Mouse (Mus musculus) neutrophil, adult 65 days (primary cell): ENCODE measurements around the gene Mgrn1. TPM values are rescaled to one million over a fixed set of nuclear protein-coding genes. Genes with fewer than 3 reads are reported as not detected.

Experiments used
- total RNA-seq: library from RNA; stranded (reverse); gene quantifications from 2 replicates; pipeline ENCODE4 v1.2.4, GENCODE M21; 2023

Mgrn1 gene
- 55.0 and 72.6 TPM in 2 replicates for total RNA-seq

DNA sequence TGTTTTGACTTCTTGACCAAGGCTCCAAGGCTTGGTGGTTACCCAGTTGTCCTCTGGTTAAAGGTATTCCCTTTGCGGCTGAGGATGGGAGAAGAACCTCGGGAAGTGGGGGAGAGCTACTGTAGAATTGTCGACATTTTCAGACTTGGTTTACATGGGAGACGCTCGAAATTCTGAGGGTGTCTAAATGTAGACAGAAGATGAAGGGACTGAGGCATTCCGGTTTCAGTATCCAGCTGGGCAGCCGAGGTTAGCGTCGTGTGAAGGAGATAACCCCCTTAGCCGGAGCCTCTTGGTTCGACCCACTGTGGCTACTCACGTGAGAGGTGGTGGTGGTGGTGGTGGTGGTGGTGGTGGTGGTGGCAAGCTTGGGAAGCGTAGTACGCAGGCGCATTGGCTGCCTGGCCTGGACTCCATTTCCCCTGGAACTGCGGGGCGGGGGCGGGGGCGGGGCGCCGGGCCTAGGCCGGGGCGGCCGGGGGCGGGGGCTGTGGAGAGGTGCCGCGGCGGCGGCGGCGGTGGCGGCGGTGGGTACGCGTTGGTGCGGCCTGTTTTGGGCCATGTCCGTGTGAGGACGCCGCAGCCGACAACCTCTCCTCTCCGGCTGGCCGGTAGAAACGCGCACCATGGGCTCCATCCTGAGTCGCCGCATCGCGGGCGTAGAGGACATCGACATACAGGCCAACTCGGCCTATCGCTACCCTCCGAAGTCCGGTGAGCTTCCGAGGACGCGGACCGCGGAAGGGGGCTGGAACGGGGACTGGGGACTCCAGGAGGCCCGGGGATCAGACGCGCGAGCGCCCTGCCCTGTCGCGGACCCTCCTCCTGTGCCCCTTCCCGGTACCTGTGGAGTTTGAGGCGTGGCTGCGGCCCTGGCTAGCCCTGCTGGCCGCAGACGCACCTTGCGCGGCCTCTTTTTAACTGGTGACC lies at the start of gene Mgrn1:
Gene Mgrn1 (plus strand): TSS at position 490 of the 930 bp plus-strand sequence.

DNA sequence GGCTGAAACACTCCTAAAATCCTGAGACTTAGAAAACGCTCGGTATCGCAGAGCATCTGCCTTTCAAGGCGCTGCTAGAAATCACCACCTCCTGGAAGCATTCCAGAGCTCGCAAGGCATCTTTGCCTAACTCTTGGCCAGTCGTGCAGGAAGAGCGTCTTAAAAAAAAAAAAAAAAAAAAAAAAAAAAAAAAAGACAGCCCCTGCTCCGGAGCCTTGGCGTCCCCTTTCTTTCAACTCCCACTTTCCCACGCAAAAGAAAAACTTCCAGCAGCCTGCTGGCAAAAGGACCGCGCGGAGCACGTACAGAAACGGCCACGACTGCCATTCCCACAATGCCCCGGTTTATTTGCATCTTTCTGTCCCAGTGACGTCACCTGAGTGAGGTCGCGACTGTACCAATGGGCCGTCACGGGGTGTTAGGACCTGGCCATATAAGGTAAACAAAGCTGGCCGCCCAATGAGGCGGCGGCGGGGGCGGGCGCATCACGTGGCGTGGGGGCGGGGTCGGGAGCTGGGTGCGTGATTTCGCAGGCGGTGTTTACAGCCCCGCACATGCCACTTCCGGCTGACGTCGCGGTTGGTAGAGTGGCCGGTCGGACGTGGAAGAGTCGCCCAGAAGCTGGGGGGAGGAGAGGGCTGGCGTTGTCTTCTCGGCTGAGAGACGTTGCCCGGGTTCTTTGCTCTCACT lies 5.8 kb upstream of the Mgrn1 start, which contains the start of gene Ubald1:
Gene Ubald1 (minus strand): TSS at position 180 of the 690 bp plus-strand sequence.

DNA sequence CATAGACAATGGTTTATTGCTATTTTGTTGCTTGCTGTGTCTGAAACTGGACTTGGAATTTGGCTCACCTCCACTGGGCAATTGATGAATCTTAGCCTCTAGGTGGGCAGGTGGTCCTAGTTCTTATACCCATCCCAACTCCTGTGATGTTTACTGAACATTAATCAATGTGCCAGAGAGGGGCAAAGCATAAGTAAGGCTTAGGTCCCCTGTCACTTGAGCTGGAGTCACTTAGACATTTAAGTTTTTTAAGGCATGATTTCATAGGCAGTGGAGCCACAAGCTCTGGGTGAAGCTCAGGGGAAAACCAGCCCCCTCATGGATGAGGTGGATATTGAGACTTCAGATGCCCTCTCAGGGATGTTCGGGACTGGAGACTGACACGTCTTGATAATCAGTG lies 52.4 kb downstream of the Mgrn1 start, which contains the start of gene Nudt16l1:
Gene Nudt16l1 (plus strand): TSS at position 301 of the 400 bp plus-strand sequence.

DNA sequence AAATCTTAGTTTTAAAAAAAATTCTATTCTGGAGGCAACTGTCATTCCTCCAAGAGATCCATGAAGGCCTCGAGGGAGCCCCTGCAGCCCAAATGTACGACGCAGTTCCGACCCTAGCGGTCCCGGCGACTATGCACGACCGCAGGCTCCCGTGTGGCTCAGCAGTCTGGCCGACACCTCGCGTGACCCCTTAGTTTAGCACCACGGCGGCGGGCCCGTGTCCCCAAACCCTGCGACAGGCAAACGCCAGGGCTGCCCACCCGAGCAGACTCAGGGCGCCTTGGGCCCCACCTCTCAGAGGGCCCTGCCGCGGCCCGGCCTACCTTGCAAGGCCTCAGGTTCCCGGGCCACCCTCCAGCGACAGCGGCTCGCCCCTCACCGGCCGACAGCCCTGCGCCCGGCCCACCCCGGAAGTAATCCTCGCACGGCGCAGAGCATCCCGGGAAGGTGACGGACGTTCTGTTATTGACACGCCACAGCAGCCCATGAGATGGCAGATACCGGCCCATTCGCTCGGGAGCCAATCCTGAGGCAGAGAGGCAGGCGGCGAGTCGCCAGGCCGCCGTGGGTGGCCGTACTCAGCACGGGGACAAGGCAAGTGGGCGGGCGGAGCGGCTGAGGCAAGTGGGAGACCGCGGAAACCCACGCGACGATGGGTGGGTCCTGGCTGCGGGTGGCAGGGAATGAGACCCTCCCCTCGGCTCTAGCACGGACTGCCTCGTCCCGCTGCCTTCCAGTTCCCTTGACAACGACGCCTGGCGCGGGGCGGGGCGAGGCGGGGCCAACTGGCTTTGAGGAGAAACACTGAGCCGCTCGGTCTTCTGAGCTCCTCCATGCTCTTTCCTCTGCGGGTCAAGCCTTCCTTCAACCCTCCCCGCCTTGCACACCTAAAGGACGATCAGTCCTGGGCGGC lies 78.0 kb downstream of the Mgrn1 start, which contains the start of gene Anks3:
Gene Anks3 (minus strand): TSS at position 409 of the 913 bp plus-strand sequence.

Other genes starting within 250 kb of the Mgrn1 start
- 0.32 TPM in 2 replicates for gene Vasn, start 246.3 kb upstream of the Mgrn1 start, total RNA-seq
- gene Dnaja3, start 246.3 kb upstream of the Mgrn1 start, total RNA-seq, result 6.0 TPM in 2 replicates
- gene Coro7, start 206.5 kb upstream of the Mgrn1 start, total RNA-seq, result 229 and 325 TPM in 2 replicates
- gene Nmral1, start 166.9 kb upstream of the Mgrn1 start, total RNA-seq, result 12.3 and 12.5 TPM in 2 replicates
- gene Hmox2, start 159.9 kb upstream of the Mgrn1 start, total RNA-seq, result 38.0 and 39.2 TPM in 2 replicates
- gene Cdip1, start 96.0 kb upstream of the Mgrn1 start, total RNA-seq, result 17.8 and 20.7 TPM in 2 replicates
- gene 4930562C15Rik, start 50.8 kb upstream of the Mgrn1 start, total RNA-seq, result not detected in 2 replicates
- 53.8 and 60.0 TPM in 2 replicates for gene Ubald1, start 5.9 kb upstream of the Mgrn1 start, total RNA-seq
- gene Nudt16l1, start 52.5 kb downstream of the Mgrn1 start, total RNA-seq, result 24.3 and 26.9 TPM in 2 replicates
- 50.7 and 64.6 TPM in 2 replicates for gene Anks3, start 78.0 kb downstream of the Mgrn1 start, total RNA-seq
- not detected in 2 replicates for gene Sept12, start 111.6 kb downstream of the Mgrn1 start, total RNA-seq
- gene Smim22, start 121.0 kb downstream of the Mgrn1 start, total RNA-seq, result not detected in 2 replicates
- 251 and 261 TPM in 2 replicates for gene Rogdi, start 127.3 kb downstream of the Mgrn1 start, total RNA-seq
- 168 and 226 TPM in 2 replicates for gene Glyr1, start 163.6 kb downstream of the Mgrn1 start, total RNA-seq
- 98.3 and 148 TPM in 2 replicates for gene Ubn1, start 163.8 kb downstream of the Mgrn1 start, total RNA-seq
- 0.16 and 0.29 TPM in 2 replicates for gene Ppl, start 246.2 kb downstream of the Mgrn1 start, total RNA-seq